Mouse (Mus musculus): ENCODE measurements around the gene Tomm34. TPM values are rescaled to one million over a fixed set of nuclear protein-coding genes. Genes with fewer than 3 reads are reported as not detected.

Tomm34 gene
- polyA plus RNA-seq, 1 experiment from 2014 or later: 66.0 TPM

GRCm38 (mm10) chr2:164009227-164009626 is 61.7 kb downstream of the Tomm34 start:
- H3K27ac ChIP-seq (replicated peaks): no peak overlapping the region
- no peak for ATAC-seq (ENCODE audit: insufficient number of reproducible peaks, low FRiP score, low TSS enrichment, low read depth)
- H3K4me1 ChIP-seq: peaks cover 25% of the 10 kb centered on the region
- H3K36me3 ChIP-seq: peaks cover 24% of the 10 kb centered on the region
- 86% methylated on average over 6 of the region's 6 CpGs for WGBS
- no peak overlapping the region for H3K9ac ChIP-seq
- no peaks in the 10 kb centered on the region for H3K9me3 ChIP-seq (replicated peaks)
- H3K4me3 ChIP-seq (replicated peaks): no peak overlapping the region
- H3K4me2 ChIP-seq (replicated peaks): no peak overlapping the region
- H3K27me3 ChIP-seq: no peaks in the 10 kb centered on the region

- 62% methylated on average over 2 of the region's 2 CpGs for WGBS
- H3K27me3 ChIP-seq: no peaks in the 10 kb centered on the region
Observed at GRCm38 (mm10) chr2:164007987-164008545, 62.9 kb downstream of the Tomm34 start.

GRCm38 (mm10) chr2:164007547-164007946 is 63.4 kb downstream of the Tomm34 start:
- ATAC-seq (ENCODE audit: insufficient number of reproducible peaks, low FRiP score, low TSS enrichment, low read depth): no peak
- 88% methylated on average over 8 of the region's 8 CpGs for WGBS
- no peak overlapping the region for H3K4me2 ChIP-seq (replicated peaks)
- H3K9ac ChIP-seq: no peak overlapping the region
- H3K36me3 ChIP-seq: peaks cover 10% of the 10 kb centered on the region
- H3K9me3 ChIP-seq (replicated peaks): no peaks in the 10 kb centered on the region
- no peaks in the 10 kb centered on the region for H3K27me3 ChIP-seq
- H3K27ac ChIP-seq (replicated peaks): no peak overlapping the region
- no peak overlapping the region for H3K4me3 ChIP-seq (replicated peaks)
- peaks cover 31% of the 10 kb centered on the region for H3K4me1 ChIP-seq

More at GRCm38 (mm10) chr2:164007987-164008545, 62.9 kb downstream of the Tomm34 start:
- no peak overlapping the region for H3K9ac ChIP-seq
- H3K4me3 ChIP-seq (replicated peaks): no peak overlapping the region
- H3K36me3 ChIP-seq: peaks cover 13% of the 10 kb centered on the region
- peaks cover 30% of the 10 kb centered on the region for H3K4me1 ChIP-seq
- no peaks in the 10 kb centered on the region for H3K9me3 ChIP-seq (replicated peaks)
- H3K4me2 ChIP-seq (replicated peaks): no peak overlapping the region
- H3K27ac ChIP-seq (replicated peaks): no peak overlapping the region
- ATAC-seq (ENCODE audit: insufficient number of reproducible peaks, low FRiP score, low TSS enrichment, low read depth): no peak

- Histone ChIP-seq H3K9me3 (replicated peaks) (no peaks in the 10 kb centered on the region), H3K36me3 (peaks cover 4% of the 10 kb centered on the region), H3K27ac (replicated peaks) (no peak overlapping the region), H3K4me2 (replicated peaks) (no peak overlapping the region), H3K9ac (no peak overlapping the region), H3K27me3 (no peaks in the 10 kb centered on the region), H3K4me1 (peaks cover 31% of the 10 kb centered on the region), H3K4me3 (replicated peaks) (no peak overlapping the region)
- WGBS: 69% methylated on average over 10 of the region's 10 CpGs
- no peak for ATAC-seq (ENCODE audit: insufficient number of reproducible peaks, low FRiP score, low TSS enrichment, low read depth)
Observed at GRCm38 (mm10) chr2:164006932-164007331, 64.0 kb downstream of the Tomm34 start.

- Histone ChIP-seq H3K27ac (replicated peaks) (no peak overlapping the region), H3K4me1 (peaks cover 24% of the 10 kb centered on the region), H3K9ac (no peak overlapping the region), H3K4me3 (replicated peaks) (no peak overlapping the region), H3K4me2 (replicated peaks) (no peak overlapping the region), H3K27me3 (no peaks in the 10 kb centered on the region), H3K9me3 (replicated peaks) (no peaks in the 10 kb centered on the region), H3K36me3 (no peaks in the 10 kb centered on the region)
- ATAC-seq (ENCODE audit: insufficient number of reproducible peaks, low FRiP score, low TSS enrichment, low read depth): no peak
- WGBS: 74% methylated on average over 5 of the region's 5 CpGs
Observed at GRCm38 (mm10) chr2:164004503-164004902, 66.5 kb downstream of the Tomm34 start.

Other genes starting within 250 kb of the Tomm34 start
- not detected in 2 replicates for gene Kcnk15, start 217.5 kb downstream of the Tomm34 start, polyA plus RNA-seq (2015; fragmentation: Nextera tagmentation; extraction: Ambion mirVana)
- gene Rims4, start 152.5 kb downstream of the Tomm34 start, polyA plus RNA-seq (2015; fragmentation: Nextera tagmentation; extraction: Ambion mirVana): 0.17 and 0.29 TPM in 2 replicates
- gene Ywhab, start 76.2 kb downstream of the Tomm34 start, polyA plus RNA-seq (2015; fragmentation: Nextera tagmentation; extraction: Ambion mirVana): 291 and 294 TPM in 2 replicates
- gene Pabpc1l, start 45.7 kb downstream of the Tomm34 start, polyA plus RNA-seq (2015; fragmentation: Nextera tagmentation; extraction: Ambion mirVana): 2.0 and 2.1 TPM in 2 replicates
- 18.2 and 18.7 TPM in 2 replicates for gene Stk4, start 847 bp downstream of the Tomm34 start, polyA plus RNA-seq (2015; fragmentation: Nextera tagmentation; extraction: Ambion mirVana)
- 0.49 and 0.96 TPM in 2 replicates for gene Kcns1, start 99.9 kb upstream of the Tomm34 start, polyA plus RNA-seq (2015; fragmentation: Nextera tagmentation; extraction: Ambion mirVana)
- 6.1 and 6.6 TPM in 2 replicates for gene Wfdc5, start 111.6 kb upstream of the Tomm34 start, polyA plus RNA-seq (2015; fragmentation: Nextera tagmentation; extraction: Ambion mirVana)
- gene Wfdc12, start 119.4 kb upstream of the Tomm34 start, polyA plus RNA-seq (2015; fragmentation: Nextera tagmentation; extraction: Ambion mirVana): 0.22 TPM in 1 of 2 replicates, not detected in the other
- gene Wfdc15a, start 129.0 kb upstream of the Tomm34 start, polyA plus RNA-seq (2015; fragmentation: Nextera tagmentation; extraction: Ambion mirVana): not detected in 2 replicates
- gene Wfdc15b, start 150.5 kb upstream of the Tomm34 start, polyA plus RNA-seq (2015; fragmentation: Nextera tagmentation; extraction: Ambion mirVana): not detected in 2 replicates
- gene Svs2, start 167.3 kb upstream of the Tomm34 start, polyA plus RNA-seq (2015; fragmentation: Nextera tagmentation; extraction: Ambion mirVana): not detected in 2 replicates
- gene Svs3b, start 185.5 kb upstream of the Tomm34 start, polyA plus RNA-seq (2015; fragmentation: Nextera tagmentation; extraction: Ambion mirVana): not detected in 2 replicates
- not detected in 2 replicates for gene Svs4, start 207.3 kb upstream of the Tomm34 start, polyA plus RNA-seq (2015; fragmentation: Nextera tagmentation; extraction: Ambion mirVana)
- not detected in 2 replicates for gene Svs3a, start 218.1 kb upstream of the Tomm34 start, polyA plus RNA-seq (2015; fragmentation: Nextera tagmentation; extraction: Ambion mirVana)
- gene Svs6, start 245.6 kb upstream of the Tomm34 start, polyA plus RNA-seq (2015; fragmentation: Nextera tagmentation; extraction: Ambion mirVana): not detected in 2 replicates

Data from embryonic facial prominence, embryonic 15.5 days (tissue).